Mouse (Mus musculus) forebrain, embryonic 16.5 days (tissue): Measurements from ENCODE around the gene Tor3a. TPM values are rescaled to one million over a fixed set of nuclear protein-coding genes. Genes with fewer than 3 reads are reported as not detected.

Experiments
- ATAC-seq: fragments of 200-750 bp; cut with Nextera tagmentation; 2 replicates; pipeline ENCODE4 v1.8.0; 2017; ENCODE audit warnings: mild to moderate bottlenecking, moderate library complexity
- H3K27ac ChIP-seq: fragments of 300-500 bp; sonication (generic); 2 replicates; pipeline ENCODE4 v1.5.1; 2014; ENCODE audit warnings: low read length, control low read depth
- H3K27me3 ChIP-seq: fragments of 300-500 bp; sonication (generic); replicated peaks from 2 replicates; pipeline ENCODE4 v1.6.1; 2014; ENCODE audit warnings: low read length; ENCODE audit not compliant: control insufficient read depth, insufficient read depth
- H3K36me3 ChIP-seq: fragments of 300-500 bp; sonication (generic); 2 replicates; pipeline ENCODE4 v1.6.1; 2014; ENCODE audit not compliant: control insufficient read depth, insufficient read depth
- H3K4me1 ChIP-seq: fragments of 300-500 bp; sonication (generic); replicated peaks from 2 replicates; pipeline ENCODE4 v1.6.1; 2014; ENCODE audit warnings: low read length; ENCODE audit not compliant: control insufficient read depth, insufficient read depth
- H3K4me2 ChIP-seq: fragments of 300-500 bp; sonication (generic); 2 replicates; pipeline ENCODE4 v1.6.1; 2014; ENCODE audit warnings: mild to moderate bottlenecking, low read length, control low read depth
- H3K4me3 ChIP-seq: fragments of 300-500 bp; sonication (generic); replicated peaks from 2 replicates; pipeline ENCODE4 v1.5.1; 2014; ENCODE audit warnings: mild to moderate bottlenecking, low read length, control low read depth
- H3K9ac ChIP-seq: fragments of 300-500 bp; sonication (generic); replicated peaks from 2 replicates; pipeline ENCODE4 v1.6.1; 2014; ENCODE audit warnings: low read depth, low read length, control low read depth
- H3K9me3 ChIP-seq: fragments of 300-500 bp; sonication (generic); 2 replicates; pipeline ENCODE4 v1.6.1; 2016; ENCODE audit warnings: low read length; ENCODE audit not compliant: control insufficient read depth
- WGBS: fragments of 180-500 bp; shearing (Covaris S2); extraction: QIAGEN DNeasy Blood & Tissue Kit; methylation state at CpG from one replicate; pipeline ENCODE4 v1.1.7; 2014; 5-methylcytosine and 5-hydroxymethylcytosine counted together
- polyA plus RNA-seq: library from polyadenylated mRNA; unstranded; fragments of >200 nt; fragmentation: Nextera tagmentation; extraction: Ambion mirVana; gene quantifications from 2 replicates; pipeline ENCODE4 v1.2.1, GENCODE M21; 2015

Gene Tor3a
- polyA plus RNA-seq, 1 experiment from 2014 or later: 4.4 TPM

DNA sequence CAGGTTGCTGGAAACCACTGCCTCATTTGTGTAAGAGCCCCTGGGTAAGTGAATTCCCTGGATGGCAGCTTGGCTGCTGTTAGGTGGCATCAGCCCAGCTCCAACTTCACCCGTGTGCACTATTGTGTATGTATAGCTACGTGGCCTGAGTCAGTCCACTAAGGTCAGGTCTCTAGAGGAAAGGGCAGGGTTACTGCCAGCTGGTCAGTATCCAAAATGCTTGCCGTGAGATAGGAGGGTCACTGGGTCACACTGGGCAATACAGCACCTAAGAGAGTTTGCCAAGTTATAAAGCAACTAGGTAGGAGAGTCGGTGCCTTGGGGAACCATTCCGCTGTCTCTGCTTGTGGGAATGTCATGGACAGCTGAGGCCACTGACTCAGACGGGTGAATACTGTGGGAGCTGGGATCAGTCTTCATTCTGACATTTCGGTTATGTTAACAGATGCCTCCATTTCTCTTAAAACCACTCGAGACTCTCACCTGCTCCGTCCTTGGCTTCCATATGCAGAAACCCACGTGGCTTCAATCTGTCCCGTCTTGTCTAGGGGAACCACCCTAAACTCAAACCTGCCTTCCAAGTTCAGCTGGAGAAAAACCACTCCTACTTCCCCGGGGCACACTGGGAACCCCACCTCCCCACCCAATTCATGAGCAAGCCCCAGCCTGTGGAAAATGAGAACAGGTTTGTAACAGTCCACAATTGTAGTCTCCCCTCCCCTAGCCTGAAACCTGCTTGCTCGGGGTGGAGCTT lies 14.1 kb downstream of the Tor3a start:
- Histone ChIP-seq H3K36me3 (no peaks in the 10 kb centered on the region), H3K9ac (no peak overlapping the region), H3K27ac (no peak overlapping the region), H3K4me1 (no peaks in the 10 kb centered on the region), H3K4me2 (no peak overlapping the region), H3K9me3 (no peaks in the 10 kb centered on the region), H3K27me3 (no peaks in the 10 kb centered on the region), H3K4me3 (no peak overlapping the region)
- no peak for ATAC-seq
- 87% methylated on average over 13 of the region's 13 CpGs for WGBS

- Histone ChIP-seq H3K4me3 (no peak overlapping the region), H3K9ac (no peak overlapping the region), H3K27me3 (no peaks in the 10 kb centered on the region), H3K9me3 (no peaks in the 10 kb centered on the region), H3K4me2 (no peak overlapping the region), H3K27ac (no peak overlapping the region), H3K4me1 (no peaks in the 10 kb centered on the region), H3K36me3 (no peaks in the 10 kb centered on the region)
- no peak for ATAC-seq
- WGBS: 94% methylated on average over 5 of the region's 5 CpGs
These were observed 15.5 kb downstream of the Tor3a start for GRCm38 (mm10) chr1:156658676-156659075.

GRCm38 (mm10) chr1:156657523-156657922 lies 16.6 kb downstream of the Tor3a start:
- H3K36me3 ChIP-seq: no peaks in the 10 kb centered on the region
- no peak overlapping the region for H3K4me2 ChIP-seq
- no peak overlapping the region for H3K4me3 ChIP-seq
- no peak overlapping the region for H3K9ac ChIP-seq
- H3K27me3 ChIP-seq: no peaks in the 10 kb centered on the region
- no peak for ATAC-seq
- H3K4me1 ChIP-seq: no peaks in the 10 kb centered on the region
- 87% methylated on average over 4 of the region's 4 CpGs for WGBS
- H3K27ac ChIP-seq: no peak overlapping the region
- H3K9me3 ChIP-seq: no peaks in the 10 kb centered on the region

DNA sequence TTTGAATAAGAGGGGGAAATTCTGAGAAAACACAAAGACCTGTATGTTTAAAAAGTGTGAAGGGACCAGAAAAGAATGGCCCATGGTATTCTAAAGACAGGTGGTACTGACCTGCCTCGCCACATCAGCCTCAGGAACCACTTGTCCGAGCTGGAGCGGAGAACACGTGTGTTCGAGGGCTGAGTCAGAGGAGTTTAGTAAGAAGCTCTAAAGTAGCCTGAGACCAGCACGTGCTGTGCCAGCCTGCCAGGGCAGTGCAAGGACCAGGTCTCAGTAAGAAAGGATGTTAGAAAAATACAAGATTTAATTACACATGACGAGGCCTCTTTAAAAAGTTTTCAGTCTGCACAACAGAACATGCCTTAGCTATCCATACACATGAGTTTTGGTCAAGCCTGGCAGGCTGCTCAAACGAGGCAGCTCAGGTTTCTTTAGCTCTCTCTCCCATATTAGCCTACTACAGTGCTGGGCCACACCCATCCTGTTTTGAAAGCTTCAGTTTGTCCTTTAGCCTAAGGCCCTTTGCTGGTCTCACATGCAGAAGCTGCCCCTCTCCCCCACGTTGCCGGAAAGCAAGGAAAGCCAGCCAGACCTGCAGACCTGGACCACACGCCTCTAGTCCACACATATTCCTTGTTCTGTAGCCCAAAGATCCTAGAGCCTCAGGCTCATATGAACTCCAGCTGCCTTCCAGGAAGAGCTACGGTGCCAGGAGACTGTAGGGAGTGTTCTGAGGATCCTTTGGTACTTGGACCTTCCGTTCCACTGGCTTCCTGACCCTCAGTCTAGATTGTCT lies 19.2 kb downstream of the Tor3a start:
- Histone ChIP-seq H3K36me3 (no peaks in the 10 kb centered on the region), H3K9ac (no peak overlapping the region), H3K4me3 (no peak overlapping the region), H3K27ac (no peak overlapping the region), H3K4me2 (no peak overlapping the region), H3K9me3 (no peaks in the 10 kb centered on the region), H3K27me3 (no peaks in the 10 kb centered on the region), H3K4me1 (no peaks in the 10 kb centered on the region)
- whole genome bisulfite sequencing: 76% methylated on average over 13 of the region's 13 CpGs
- no peak for ATAC-seq

- Histone ChIP-seq H3K4me1 (no peaks in the 10 kb centered on the region), H3K36me3 (no peaks in the 10 kb centered on the region), H3K9me3 (no peaks in the 10 kb centered on the region), H3K27ac (no peak overlapping the region), H3K9ac (no peak overlapping the region), H3K27me3 (no peaks in the 10 kb centered on the region), H3K4me2 (no peak overlapping the region), H3K4me3 (no peak overlapping the region)
- WGBS: 66% methylated on average over 6 of the region's 6 CpGs
- ATAC-seq: no peak
These were observed 21.9 kb downstream of the Tor3a start for GRCm38 (mm10) chr1:156652189-156652822.

DNA sequence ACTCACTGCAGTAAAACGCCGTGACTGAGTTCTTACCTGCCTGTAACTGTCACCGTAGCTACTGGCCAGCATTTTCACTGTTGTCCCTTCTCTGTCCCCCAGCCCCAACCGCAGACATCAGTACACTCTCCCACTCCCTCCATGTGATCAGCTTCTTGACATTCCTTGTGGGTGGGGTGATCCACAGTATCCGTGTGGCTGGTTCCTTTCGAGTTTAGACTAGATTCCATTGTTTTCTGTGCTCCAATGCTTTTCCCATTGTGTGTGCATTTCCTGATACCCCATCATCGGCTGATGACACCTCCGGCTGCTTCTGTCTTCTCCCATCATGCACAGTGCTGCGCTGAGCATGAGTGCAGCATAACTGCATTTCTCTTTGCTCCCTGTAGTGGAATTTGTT lies 23.5 kb downstream of the Tor3a start:
- Histone ChIP-seq H3K27ac (no peak overlapping the region), H3K27me3 (no peaks in the 10 kb centered on the region), H3K9me3 (no peaks in the 10 kb centered on the region), H3K36me3 (no peaks in the 10 kb centered on the region), H3K4me2 (no peak overlapping the region), H3K4me3 (no peak overlapping the region), H3K9ac (no peak overlapping the region), H3K4me1 (no peaks in the 10 kb centered on the region; the same call in none of the 2 replicates)
- 79% methylated on average over 9 of the region's 9 CpGs for WGBS
- peak; percentile 28; the same call in 1 of the 2 replicates for ATAC-seq

- Histone ChIP-seq H3K9me3 (no peaks in the 10 kb centered on the region), H3K27ac (no peak overlapping the region), H3K4me3 (no peak overlapping the region), H3K36me3 (no peaks in the 10 kb centered on the region), H3K27me3 (no peaks in the 10 kb centered on the region), H3K9ac (no peak overlapping the region), H3K4me1 (peaks cover 9% of the 10 kb centered on the region), H3K4me2 (no peak overlapping the region)
- WGBS: 37% methylated on average over 2 of the region's 2 CpGs
- no peak for ATAC-seq
These were observed 25.5 kb downstream of the Tor3a start for GRCm38 (mm10) chr1:156648705-156649104.

DNA sequence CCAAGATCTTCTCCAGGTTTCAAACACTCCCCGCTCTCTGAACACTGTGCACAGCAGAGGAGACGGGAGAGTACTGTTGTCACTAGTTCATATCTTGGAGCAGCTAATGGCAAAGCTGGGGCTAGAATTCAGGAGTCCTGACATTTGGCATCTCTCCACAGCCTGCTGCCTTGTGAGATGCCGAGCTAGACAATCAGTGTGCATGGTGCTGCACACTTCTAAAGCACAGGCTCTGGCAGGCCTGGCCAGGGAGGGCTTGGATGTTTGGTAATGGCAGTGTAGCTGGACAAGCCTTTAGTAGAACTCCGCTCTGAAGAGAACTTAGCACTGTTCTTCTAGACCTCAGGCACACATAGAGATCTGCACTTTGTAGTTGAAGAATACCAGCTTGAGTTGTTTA lies 28.2 kb downstream of the Tor3a start:
- Histone ChIP-seq H3K9me3 (no peaks in the 10 kb centered on the region), H3K36me3 (peaks cover 5% of the 10 kb centered on the region; the same call in 1 of the 2 replicates), H3K27me3 (no peaks in the 10 kb centered on the region), H3K4me1 (peaks cover 9% of the 10 kb centered on the region), H3K4me2 (no peak overlapping the region), H3K9ac (no peak overlapping the region), H3K27ac (0 out of 2 replicates have a peak overlapping the region, but pooled peaks have one; percentile 3), H3K4me3 (no peak overlapping the region)
- WGBS: 67% methylated on average over 4 of the region's 4 CpGs
- ATAC-seq: no peak
